Mouse (Mus musculus) neural tube, embryonic 13.5 days (tissue): ENCODE measurements around the gene Gm40193. TPM values are rescaled to one million over a fixed set of nuclear protein-coding genes. Genes with fewer than 3 reads are reported as not detected.

Experiments
- ATAC-seq: fragments of 200-750 bp; cut with Nextera tagmentation; 2 replicates; pipeline ENCODE4 v1.8.0; 2017; ENCODE audit warnings: low read depth, mild to moderate bottlenecking, moderate TSS enrichment, moderate library complexity
- H3K27ac ChIP-seq: fragments of 300-500 bp; sonication (generic); replicated peaks from 2 replicates; pipeline ENCODE4 v1.5.1; 2015; ENCODE audit warnings: moderate library complexity, mild to moderate bottlenecking, inconsistent platforms
- H3K27me3 ChIP-seq: fragments of 300-500 bp; sonication (generic); 2 replicates; pipeline ENCODE4 v1.6.1; 2015; ENCODE audit warnings: mild to moderate bottlenecking, inconsistent platforms
- H3K36me3 ChIP-seq: fragments of 300-500 bp; sonication (generic); 2 replicates; pipeline ENCODE4 v1.6.1; 2015; ENCODE audit warnings: mild to moderate bottlenecking, inconsistent platforms
- H3K4me1 ChIP-seq: fragments of 300-500 bp; sonication (generic); replicated peaks from 2 replicates; pipeline ENCODE4 v1.6.1; 2015; ENCODE audit warnings: inconsistent platforms
- H3K4me2 ChIP-seq: fragments of 300-500 bp; sonication (generic); 2 replicates; pipeline ENCODE4 v1.6.1; 2015; ENCODE audit warnings: inconsistent platforms, mild to moderate bottlenecking, moderate library complexity
- H3K4me3 ChIP-seq: fragments of 300-500 bp; sonication (generic); 2 replicates; pipeline ENCODE4 v1.5.1; 2015; ENCODE audit warnings: mild to moderate bottlenecking, inconsistent platforms
- H3K9ac ChIP-seq: fragments of 300-500 bp; sonication (generic); 2 replicates; pipeline ENCODE4 v1.6.1; 2015; ENCODE audit warnings: moderate library complexity, mild to moderate bottlenecking, inconsistent platforms
- H3K9me3 ChIP-seq: fragments of 300-500 bp; sonication (generic); 2 replicates; pipeline ENCODE4 v1.6.1; 2016; ENCODE audit warnings: inconsistent platforms
- WGBS: fragments of 180-500 bp; shearing (Covaris S2); methylation state at CpG from one replicate; pipeline ENCODE4 v1.1.7; 2015; 5-methylcytosine and 5-hydroxymethylcytosine counted together
- polyA plus RNA-seq: library from polyadenylated mRNA; unstranded; fragments of >200 nt; fragmentation: Nextera tagmentation; extraction: Ambion mirVana; gene quantifications from 2 replicates; pipeline ENCODE4 v1.2.1, GENCODE M21; 2015

The Gm40193 gene
- polyA plus RNA-seq, 1 experiment from 2014 or later, result not detected

DNA sequence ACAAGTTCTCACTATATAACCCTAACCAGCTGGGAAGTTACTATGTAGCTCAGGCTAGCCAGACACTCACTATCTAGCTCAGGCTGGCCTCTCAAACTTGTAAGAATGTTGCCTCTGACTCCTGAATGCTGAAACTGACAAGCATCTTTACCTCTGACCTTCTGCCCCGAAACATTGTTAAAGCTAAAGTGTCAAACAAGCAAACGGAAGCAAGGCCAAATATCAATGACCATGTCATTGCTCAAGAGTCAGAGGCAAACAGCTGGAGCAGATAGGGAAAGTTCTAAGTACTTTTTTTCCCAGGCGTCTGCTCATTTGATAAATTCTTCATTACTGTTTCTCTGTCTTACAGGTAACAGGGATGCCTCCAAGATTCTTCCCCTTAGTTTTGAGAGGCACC is 30.7 kb downstream of the Gm40193 start:
- no peaks in the 10 kb centered on the region for H3K27me3 ChIP-seq
- no peak overlapping the region for H3K4me3 ChIP-seq
- no peaks in the 10 kb centered on the region for H3K9me3 ChIP-seq
- H3K4me2 ChIP-seq, result no peak overlapping the region
- 74% methylated on average over 3 of the region's 3 CpGs for WGBS
- no peak overlapping the region for H3K27ac ChIP-seq
- H3K9ac ChIP-seq, result no peak overlapping the region
- no peaks in the 10 kb centered on the region for H3K36me3 ChIP-seq
- no peaks in the 10 kb centered on the region for H3K4me1 ChIP-seq
- ATAC-seq, result no peak

DNA sequence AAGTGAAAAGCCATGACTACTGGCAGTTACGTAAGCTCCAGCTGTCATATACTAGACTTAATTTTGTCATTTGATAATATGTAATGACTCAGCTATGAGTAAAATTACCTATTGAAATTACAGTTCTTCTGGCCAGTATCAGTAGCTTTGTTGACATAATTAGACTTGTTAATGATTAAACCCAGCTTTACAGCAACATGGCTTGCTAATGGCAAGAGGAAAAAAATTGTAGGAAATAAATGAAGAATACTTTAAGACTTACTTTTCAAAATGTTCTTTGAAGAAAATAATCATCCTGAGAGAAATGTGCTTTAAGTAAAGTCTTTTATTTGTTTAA is 32.3 kb downstream of the Gm40193 start:
- H3K27me3 ChIP-seq, result no peaks in the 10 kb centered on the region
- H3K36me3 ChIP-seq, result no peaks in the 10 kb centered on the region
- H3K4me1 ChIP-seq, result no peaks in the 10 kb centered on the region
- H3K4me2 ChIP-seq, result no peak overlapping the region
- H3K4me3 ChIP-seq, result no peak overlapping the region
- no peak overlapping the region for H3K9ac ChIP-seq
- WGBS, result 98% methylated on average over 1 of the region's 1 CpGs
- no peak overlapping the region for H3K27ac ChIP-seq
- no peaks in the 10 kb centered on the region for H3K9me3 ChIP-seq
- ATAC-seq, result no peak

DNA sequence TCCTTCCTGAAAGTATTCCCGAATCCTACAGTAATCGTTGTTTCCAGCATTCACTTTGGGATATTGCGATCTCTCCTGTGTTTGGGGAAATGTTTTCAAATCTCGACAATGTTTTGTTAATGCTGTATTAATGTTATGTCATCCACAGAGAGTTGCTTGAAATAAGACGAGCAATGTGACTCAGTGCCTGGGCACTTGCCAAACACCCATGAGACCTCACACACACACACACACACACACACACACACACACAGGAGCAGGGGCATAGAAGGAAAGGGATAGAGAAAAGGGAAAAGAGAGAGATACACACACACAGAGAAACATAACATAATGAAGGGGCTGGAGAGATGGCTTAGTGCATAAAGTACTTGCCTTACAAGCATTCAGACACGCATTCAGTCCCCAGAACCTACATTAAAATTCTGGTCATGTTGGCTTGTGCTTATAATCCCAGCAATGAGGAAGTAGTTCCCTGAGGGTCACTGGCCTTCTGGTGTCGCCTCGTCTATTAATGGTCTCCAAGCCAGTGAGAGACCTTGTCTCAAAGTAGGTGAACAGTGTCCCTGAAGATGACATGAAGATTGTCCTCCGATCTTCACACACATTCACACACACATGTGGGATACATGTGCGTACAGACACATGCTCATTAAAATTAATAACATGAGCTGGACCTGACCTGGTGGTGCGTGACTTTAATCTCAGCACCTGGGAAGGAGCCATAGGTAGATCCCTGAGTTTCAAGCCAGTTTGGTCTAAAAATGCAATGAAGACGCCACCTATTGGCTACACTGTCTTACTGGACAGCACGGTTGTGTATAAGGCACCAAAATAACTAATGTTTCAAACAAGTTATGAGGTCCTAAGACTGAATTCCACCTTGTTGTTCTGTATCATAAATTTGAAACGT is 32.9 kb downstream of the Gm40193 start:
- no peak overlapping the region for H3K4me2 ChIP-seq
- no peak overlapping the region for H3K9ac ChIP-seq
- H3K27me3 ChIP-seq, result no peaks in the 10 kb centered on the region
- 70% methylated on average over 14 of the region's 14 CpGs for WGBS
- H3K4me1 ChIP-seq, result no peaks in the 10 kb centered on the region
- H3K9me3 ChIP-seq, result no peaks in the 10 kb centered on the region
- H3K36me3 ChIP-seq, result no peaks in the 10 kb centered on the region
- ATAC-seq, result no peak
- no peak overlapping the region for H3K27ac ChIP-seq
- H3K4me3 ChIP-seq, result no peak overlapping the region

DNA sequence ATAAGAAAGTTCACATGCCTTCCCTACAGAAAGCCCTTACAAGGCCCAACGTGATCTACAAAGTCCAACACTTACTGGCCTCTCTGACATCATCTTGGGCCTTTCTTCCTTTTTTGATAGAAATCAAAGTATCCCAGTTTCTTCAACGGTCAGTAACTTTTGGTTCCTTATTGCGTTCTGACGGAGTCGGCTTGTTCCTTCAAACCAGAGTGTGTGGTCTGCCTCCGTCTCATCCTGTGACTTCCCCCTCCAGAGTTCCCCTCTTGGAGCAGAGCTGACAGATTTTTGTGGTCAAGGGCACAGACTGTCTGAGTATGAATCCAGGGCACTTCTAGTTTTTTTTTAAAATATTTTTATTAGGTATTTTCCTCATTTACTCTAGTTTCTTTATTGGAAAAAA is 43.1 kb downstream of the Gm40193 start:
- ATAC-seq, result no peak
- Histone ChIP-seq H3K27me3 (no peaks in the 10 kb centered on the region), H3K36me3 (no peaks in the 10 kb centered on the region), H3K9ac (no peak overlapping the region), H3K4me3 (no peak overlapping the region), H3K9me3 (no peaks in the 10 kb centered on the region), H3K4me1 (no peaks in the 10 kb centered on the region), H3K27ac (no peak overlapping the region), H3K4me2 (no peak overlapping the region)
- 90% methylated on average over 6 of the region's 6 CpGs for WGBS

GRCm38 (mm10) chr11:70489138-70489537 is 43.6 kb downstream of the Gm40193 start:
- no peaks in the 10 kb centered on the region for H3K36me3 ChIP-seq
- H3K9me3 ChIP-seq, result no peaks in the 10 kb centered on the region
- no peak overlapping the region for H3K4me2 ChIP-seq
- 78% methylated on average over 3 of the region's 3 CpGs for WGBS
- no peaks in the 10 kb centered on the region for H3K4me1 ChIP-seq
- H3K9ac ChIP-seq, result no peak overlapping the region
- H3K27me3 ChIP-seq, result no peaks in the 10 kb centered on the region
- no peak overlapping the region for H3K27ac ChIP-seq
- H3K4me3 ChIP-seq, result no peak overlapping the region
- no peak for ATAC-seq

- WGBS, result 42% methylated on average over 4 of the region's 4 CpGs
- ATAC-seq, result no peak
- Histone ChIP-seq H3K9ac (no peak overlapping the region), H3K27ac (no peak overlapping the region), H3K4me2 (no peak overlapping the region), H3K4me1 (no peaks in the 10 kb centered on the region), H3K27me3 (no peaks in the 10 kb centered on the region), H3K9me3 (no peaks in the 10 kb centered on the region), H3K36me3 (no peaks in the 10 kb centered on the region), H3K4me3 (no peak overlapping the region)
These were observed 44.9 kb downstream of the Gm40193 start for GRCm38 (mm10) chr11:70487816-70488215.

DNA sequence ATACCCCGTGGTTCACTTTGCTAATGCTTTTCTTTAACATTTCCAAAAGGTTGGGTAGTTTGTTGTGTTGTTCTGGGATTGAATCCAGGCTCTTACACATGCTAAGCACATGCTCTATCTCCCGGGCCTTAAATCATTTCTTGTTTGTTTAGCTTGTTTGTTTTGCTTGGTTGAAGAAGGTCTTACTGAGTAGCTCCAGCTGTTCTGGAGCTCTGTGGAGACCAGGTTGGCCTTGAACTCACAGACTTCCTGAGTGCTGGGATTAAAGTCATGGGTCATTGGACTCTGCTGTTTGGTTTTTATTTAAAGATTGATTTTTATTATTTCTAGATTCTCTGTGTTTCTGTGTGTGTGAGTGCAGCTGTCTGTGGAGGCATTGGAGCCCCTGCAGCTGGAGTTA is 47.2 kb downstream of the Gm40193 start:
- no peak overlapping the region for H3K9ac ChIP-seq
- no peaks in the 10 kb centered on the region for H3K4me1 ChIP-seq
- H3K36me3 ChIP-seq, result no peaks in the 10 kb centered on the region
- no peak overlapping the region for H3K27ac ChIP-seq
- WGBS, result 59% methylated on average over 2 of the region's 2 CpGs
- no peak overlapping the region for H3K4me3 ChIP-seq
- ATAC-seq, result no peak
- no peak overlapping the region for H3K4me2 ChIP-seq
- H3K27me3 ChIP-seq, result no peaks in the 10 kb centered on the region
- no peaks in the 10 kb centered on the region for H3K9me3 ChIP-seq

Other genes starting within 250 kb of the Gm40193 start
- not detected in 2 replicates for gene Alox12e, start 210.3 kb downstream of the Gm40193 start, polyA plus RNA-seq
- gene Alox15, start 180.9 kb downstream of the Gm40193 start, polyA plus RNA-seq, result 0.28 TPM in 1 of 2 replicates, not detected in the other
- 31.9 and 32.6 TPM in 2 replicates for gene Pelp1, start 122.9 kb downstream of the Gm40193 start, polyA plus RNA-seq
- 43.8 and 46.6 TPM in 2 replicates for gene Arrb2, start 100.3 kb downstream of the Gm40193 start, polyA plus RNA-seq
- 45.3 and 46.0 TPM in 2 replicates for gene Med11, start 81.0 kb downstream of the Gm40193 start, polyA plus RNA-seq
- gene Zmynd15, start 73.5 kb downstream of the Gm40193 start, polyA plus RNA-seq, result 1.2 and 1.5 TPM in 2 replicates
- 7.2 and 8.9 TPM in 2 replicates for gene Cxcl16, start 73.0 kb downstream of the Gm40193 start, polyA plus RNA-seq
- 0.52 and 1.8 TPM in 2 replicates for gene Tm4sf5, start 27.7 kb downstream of the Gm40193 start, polyA plus RNA-seq
- 0.31 TPM in 1 of 2 replicates, not detected in the other for gene Vmo1, start 18.3 kb downstream of the Gm40193 start, polyA plus RNA-seq
- 0.42 and 0.52 TPM in 2 replicates for gene Gltpd2, start 13.7 kb downstream of the Gm40193 start, polyA plus RNA-seq
- gene Psmb6, start 7.6 kb downstream of the Gm40193 start, polyA plus RNA-seq, result 814 and 884 TPM in 2 replicates
- gene Pld2, start 7.1 kb upstream of the Gm40193 start, polyA plus RNA-seq, result 7.4 and 8.8 TPM in 2 replicates
- gene Mink1, start 29.9 kb upstream of the Gm40193 start, polyA plus RNA-seq, result 18.0 TPM in 2 replicates
- gene 4930544D05Rik, start 82.9 kb upstream of the Gm40193 start, polyA plus RNA-seq, result not detected in 2 replicates
- gene Chrne, start 86.3 kb upstream of the Gm40193 start, polyA plus RNA-seq, result 0.38 TPM in 1 of 2 replicates, not detected in the other
- gene Gp1ba, start 106.2 kb upstream of the Gm40193 start, polyA plus RNA-seq, result 0.14 and 0.45 TPM in 2 replicates
- 101 and 106 TPM in 2 replicates for gene Rnf167, start 114.3 kb upstream of the Gm40193 start, polyA plus RNA-seq
- gene Slc25a11, start 114.5 kb upstream of the Gm40193 start, polyA plus RNA-seq, result 150 and 153 TPM in 2 replicates
- 970 and 979 TPM in 2 replicates for gene Pfn1, start 121.7 kb upstream of the Gm40193 start, polyA plus RNA-seq
- gene Eno3, start 124.3 kb upstream of the Gm40193 start, polyA plus RNA-seq, result 9.4 and 14.9 TPM in 2 replicates
- 169 and 172 TPM in 2 replicates for gene Spag7, start 136.5 kb upstream of the Gm40193 start, polyA plus RNA-seq
- gene Camta2, start 155.2 kb upstream of the Gm40193 start, polyA plus RNA-seq, result 16.9 and 19.5 TPM in 2 replicates
- gene Inca1, start 167.2 kb upstream of the Gm40193 start, polyA plus RNA-seq, result 0.75 and 1.1 TPM in 2 replicates
- 1.5 TPM in 2 replicates for gene Kif1c, start 167.6 kb upstream of the Gm40193 start, polyA plus RNA-seq
- gene Zfp3, start 231.3 kb upstream of the Gm40193 start, polyA plus RNA-seq, result 14.7 and 15.6 TPM in 2 replicates